Mouse (Mus musculus): ENCODE results near the gene Kif17.

Kif17 gene

DNA sequence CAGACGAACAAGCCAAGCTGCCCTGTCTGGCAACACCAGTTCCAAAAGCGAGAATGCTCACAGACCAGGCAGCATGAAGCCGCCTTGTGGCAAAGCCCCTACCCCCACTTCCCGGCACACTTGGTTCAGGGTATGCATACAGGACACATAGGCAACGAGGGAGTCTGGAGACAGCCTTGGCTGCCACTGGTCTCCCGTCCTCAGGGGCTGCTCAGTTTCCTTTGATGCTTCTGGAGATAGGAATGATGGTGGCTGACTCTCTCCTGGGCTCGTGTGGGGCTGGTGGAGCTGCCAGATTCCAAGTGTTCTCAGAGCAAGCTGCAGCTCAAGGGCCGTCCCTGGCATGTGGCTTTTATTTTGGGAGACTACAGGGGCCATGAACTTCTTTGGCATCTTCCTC, 91.2 kb downstream of the Kif17 start:
- DNase-seq (ENCODE audit: low spot score in 2 of 2): no peak

DNA sequence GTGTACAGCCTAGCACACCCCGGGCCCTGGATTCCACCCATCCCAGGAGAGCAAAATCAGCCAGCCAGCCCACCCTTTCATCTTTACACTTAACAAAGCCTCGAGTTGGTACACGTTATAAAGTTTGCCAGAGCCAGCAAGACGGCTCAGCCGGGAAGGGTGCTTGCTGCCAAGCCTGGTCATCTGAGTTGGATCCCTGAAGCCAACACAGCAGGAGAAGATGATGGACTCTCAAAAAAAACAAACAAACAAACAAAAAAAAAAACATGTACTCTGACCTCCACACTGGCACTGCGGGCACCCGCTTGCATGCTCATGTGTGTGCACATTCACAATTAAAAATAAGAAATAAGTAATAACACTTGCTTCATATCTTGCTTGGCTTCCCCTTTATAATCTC, 91.8 kb downstream of the Kif17 start:
- DNase-seq (ENCODE audit: low spot score in 2 of 2): no peak

DNA sequence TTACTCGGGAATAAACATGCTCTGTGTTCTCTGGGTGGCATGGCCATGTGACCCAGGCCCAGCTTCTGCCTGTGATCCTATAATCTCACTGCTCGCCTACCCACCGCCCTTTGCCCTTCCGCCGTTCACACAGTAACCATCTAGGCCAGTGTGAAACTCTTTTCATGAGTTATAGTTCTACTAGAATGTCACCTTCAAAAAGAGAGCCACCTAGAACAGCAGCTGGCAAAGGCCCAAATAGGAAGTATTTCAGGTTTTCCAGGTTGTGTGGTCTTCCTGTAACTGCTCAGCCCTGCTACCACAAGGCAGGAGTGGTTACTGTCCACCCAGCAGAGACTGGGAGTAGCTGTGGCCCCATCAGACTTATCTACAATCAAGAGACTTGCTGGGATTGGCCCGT, 92.5 kb downstream of the Kif17 start:
- DNase-seq (ENCODE audit: low spot score in 2 of 2): no peak

DNA sequence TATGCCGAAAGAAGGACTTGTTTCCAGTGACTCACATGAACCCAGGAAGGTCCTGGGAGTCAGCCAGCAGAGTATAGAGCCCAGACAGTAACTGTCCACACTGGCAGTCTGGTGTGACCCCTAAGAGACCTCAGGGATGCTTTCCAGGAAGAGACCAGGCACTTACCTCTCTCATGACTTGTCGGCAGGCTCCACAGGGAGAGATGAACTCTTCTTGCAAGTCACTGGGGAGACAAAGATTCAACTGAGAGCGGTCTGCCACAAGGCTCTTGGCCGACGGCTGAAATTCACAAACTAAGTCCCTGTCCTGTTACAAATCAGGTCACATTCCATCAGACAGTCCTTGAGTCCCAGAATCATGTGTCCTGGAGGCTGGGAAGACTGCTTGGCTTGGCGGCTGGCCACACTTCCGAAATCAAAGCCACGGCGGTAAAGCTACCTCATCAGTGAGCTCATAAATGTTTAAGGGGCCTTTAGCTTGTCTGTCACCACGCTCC, 93.2 kb downstream of the Kif17 start:
- DNase-seq (ENCODE audit: low spot score in 2 of 2): no peak

DNA sequence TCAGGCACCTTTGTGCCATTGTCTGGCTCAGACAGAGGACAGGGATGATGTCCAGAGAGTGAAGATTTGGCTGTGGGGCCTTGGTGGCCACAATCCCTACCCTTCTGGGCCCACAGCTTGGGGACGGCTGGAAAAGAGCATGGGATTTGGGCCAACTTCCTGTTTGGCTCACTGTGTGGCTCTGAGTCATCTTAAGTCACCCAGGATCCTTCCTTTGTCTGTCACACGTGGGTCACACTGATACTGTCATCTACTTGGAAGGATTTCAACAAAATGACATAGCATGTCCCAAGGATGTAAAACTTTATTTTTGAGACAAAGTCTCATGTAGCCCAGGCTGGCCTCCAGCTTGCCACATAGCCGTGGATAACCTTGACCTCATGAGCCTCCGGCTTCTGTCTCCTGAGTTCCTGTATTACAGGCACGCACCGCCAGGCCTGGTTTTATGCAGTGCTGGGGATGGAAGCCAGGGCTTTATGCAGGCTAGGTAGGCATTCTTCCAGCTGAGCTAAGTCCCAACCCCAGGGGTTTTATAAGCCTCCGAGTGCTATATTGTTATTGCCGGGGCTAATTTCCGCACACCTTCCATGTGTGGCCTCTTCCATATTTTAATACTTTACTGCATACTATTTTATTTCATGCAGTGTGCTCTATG, 94.8 kb downstream of the Kif17 start:
- no peak for DNase-seq (ENCODE audit: low spot score in 2 of 2)

DNA sequence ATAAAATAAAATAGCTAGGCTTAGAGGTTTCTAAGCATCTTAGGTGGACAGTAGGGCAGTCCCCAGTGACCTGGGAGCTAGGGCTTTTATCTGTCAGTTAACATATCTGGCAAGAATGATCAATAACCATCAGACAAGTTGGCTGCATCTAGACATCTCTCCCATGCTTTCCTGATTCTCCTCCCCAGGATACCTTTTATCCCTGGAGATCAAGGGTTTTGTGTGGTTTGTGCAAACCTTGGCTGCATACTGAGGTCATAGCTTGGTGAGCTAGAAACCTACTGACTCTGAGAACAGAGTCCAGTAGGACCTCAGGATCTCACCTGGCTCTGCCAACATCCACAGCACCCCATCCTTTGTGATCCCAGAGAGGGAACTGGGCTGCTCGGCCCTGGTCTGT, 97.0 kb downstream of the Kif17 start:
- no peak for DNase-seq (ENCODE audit: low spot score in 2 of 2)

DNA sequence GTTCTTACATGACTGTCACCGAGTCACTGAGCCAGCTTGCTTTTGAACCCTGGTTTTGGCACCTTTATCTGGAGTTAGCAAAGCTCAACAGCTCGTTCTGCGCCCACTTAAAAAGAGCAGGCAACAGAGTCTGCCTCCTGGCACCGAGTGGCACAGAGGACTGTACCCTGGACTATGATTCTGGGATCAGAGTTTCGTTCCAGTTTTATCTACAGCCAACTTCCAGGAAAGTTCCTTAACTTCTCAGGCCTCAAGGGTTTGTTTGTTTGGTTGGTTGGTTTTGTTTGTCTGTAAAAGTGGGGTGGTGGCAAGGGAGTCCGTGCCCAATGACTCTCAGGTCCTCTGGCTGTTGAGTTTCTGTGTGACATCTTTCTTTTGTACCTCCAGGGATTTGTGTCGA, 98.5 kb downstream of the Kif17 start:
- DNase-seq (ENCODE audit: low spot score in 2 of 2): no peak

Measured in natural killer cell, adult 2 months (primary cell).